Mouse (Mus musculus) megakaryocyte, embryonic 14.5 days (primary cell): ENCODE data around the gene Chl1. TPM values are rescaled to one million over a fixed set of nuclear protein-coding genes. Genes with fewer than 3 reads are reported as not detected.

Source experiments
- H3K27me3 ChIP-seq: replicated peaks from 2 replicates; pipeline ENCODE3; 2012; ENCODE audit warnings: inconsistent platforms
- H3K36me3 ChIP-seq: replicated peaks from 2 replicates; pipeline ENCODE3; 2012; ENCODE audit warnings: low read length, inconsistent platforms, mixed read lengths
- H3K4me1 ChIP-seq: 2 replicates; pipeline ENCODE4 v1.6.1; 2012; ENCODE audit warnings: inconsistent platforms
- H3K4me3 ChIP-seq: replicated peaks from 2 replicates; pipeline ENCODE3; 2012; ENCODE audit warnings: moderate library complexity, mild to moderate bottlenecking, inconsistent platforms
- H3K9me3 ChIP-seq: 2 replicates; pipeline ENCODE4 v1.6.1; 2012; ENCODE audit warnings: inconsistent platforms
- FLI1 ChIP-seq: IDR thresholded peaks from 2 replicates; pipeline ENCODE4 v1.6.1; 2012; ENCODE audit warnings: low read length, inconsistent platforms, mixed read lengths
- GATA1 ChIP-seq: IDR thresholded peaks from 3 replicates; pipeline ENCODE4 v1.6.1; 2012; ENCODE audit warnings: mixed read lengths, low read length, inconsistent platforms, borderline replicate concordance
- polyA plus RNA-seq: library from polyadenylated mRNA; stranded (reverse); fragments of >175 nt; gene quantifications from 2 replicates; pipeline ENCODE4 v1.2.3, GENCODE M21; 2012; ENCODE audit warnings: low replicate concordance; ENCODE audit not compliant: insufficient read depth

Gene Chl1
- polyA plus RNA-seq, 1 experiment, result not detected

DNA sequence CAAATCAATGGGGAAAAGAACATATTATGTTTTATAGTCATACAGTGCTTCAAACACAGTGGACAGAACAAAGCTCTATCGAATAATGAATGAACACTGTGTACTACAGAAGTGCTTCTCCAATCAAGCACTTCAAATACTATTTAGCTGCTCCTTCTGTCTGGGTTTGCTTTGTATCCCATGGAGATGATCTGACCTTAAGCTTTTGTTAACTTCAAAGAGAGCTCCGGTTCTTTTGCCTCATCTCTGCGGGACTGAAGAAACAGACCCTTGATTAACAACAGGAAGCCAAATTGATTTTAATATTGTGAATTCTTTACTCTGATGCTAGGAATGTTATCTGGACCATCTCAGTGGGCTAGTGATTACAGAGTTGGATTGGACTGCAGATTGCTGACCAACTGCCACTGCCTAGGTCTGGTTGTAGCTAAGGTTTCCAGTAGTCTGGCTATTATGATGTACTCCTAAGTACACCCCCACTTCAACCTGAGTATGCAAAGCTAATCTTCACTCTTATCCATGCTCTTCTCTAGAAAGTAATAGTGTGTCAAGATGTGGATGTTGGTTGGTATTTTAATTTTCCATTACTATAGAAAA, 111.8 kb downstream of the Chl1 start:
- TF ChIP-seq GATA1 (no peak), FLI1 (no peak)

DNA sequence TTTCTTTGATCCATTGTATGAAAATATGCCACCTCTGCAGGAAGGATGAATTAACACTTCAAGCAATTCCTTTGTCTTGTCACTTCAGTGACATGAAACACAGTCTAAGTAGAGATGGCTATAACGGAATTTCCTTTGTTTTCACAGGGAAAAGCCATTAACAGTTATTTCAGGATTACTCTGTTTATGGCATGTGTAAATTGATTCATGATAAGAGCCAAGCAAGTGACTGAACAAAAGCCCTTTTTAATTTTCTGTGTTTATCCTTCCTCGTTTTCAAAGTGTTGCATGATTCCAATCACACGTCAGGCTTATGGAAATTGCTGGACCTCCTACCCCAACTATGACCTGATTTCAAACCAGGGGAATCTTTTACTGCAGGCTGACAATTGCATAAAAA, 122.5 kb downstream of the Chl1 start:
- no peaks in the 10 kb centered on the region for H3K4me1 ChIP-seq
- no peak overlapping the region for H3K4me3 ChIP-seq
- H3K27me3 ChIP-seq, result no peaks in the 10 kb centered on the region
- TF ChIP-seq GATA1, result no peak
- TF ChIP-seq FLI1, result no peak
- H3K9me3 ChIP-seq, result no peaks in the 10 kb centered on the region
- H3K36me3 ChIP-seq, result no peaks in the 10 kb centered on the region

More for the DNA sequence above, 111.8 kb downstream of the Chl1 start:
- H3K36me3 ChIP-seq, result no peaks in the 10 kb centered on the region
- H3K4me3 ChIP-seq, result no peak overlapping the region
- H3K27me3 ChIP-seq, result no peaks in the 10 kb centered on the region
- H3K4me1 ChIP-seq, result no peaks in the 10 kb centered on the region
- H3K9me3 ChIP-seq, result no peaks in the 10 kb centered on the region

DNA sequence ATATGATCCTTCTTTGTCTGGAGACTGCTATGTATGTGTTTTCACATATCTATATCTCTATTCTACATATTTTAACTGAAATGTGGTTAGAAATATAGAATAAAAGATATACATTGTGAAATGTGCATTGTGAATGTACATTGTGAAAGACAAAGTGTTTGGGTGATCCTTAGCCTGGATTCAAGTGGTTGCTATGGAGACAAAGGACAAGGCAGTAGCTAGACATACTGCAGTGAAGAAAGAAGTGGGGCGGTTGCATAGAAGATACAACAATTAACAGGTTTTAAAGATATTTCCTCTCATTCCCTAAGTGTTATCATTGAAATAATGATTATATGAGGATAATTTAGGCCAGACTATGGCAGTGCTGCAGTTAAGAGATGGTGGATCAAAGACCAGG, 146.4 kb downstream of the Chl1 start:
- H3K4me3 ChIP-seq, result no peak overlapping the region

DNA sequence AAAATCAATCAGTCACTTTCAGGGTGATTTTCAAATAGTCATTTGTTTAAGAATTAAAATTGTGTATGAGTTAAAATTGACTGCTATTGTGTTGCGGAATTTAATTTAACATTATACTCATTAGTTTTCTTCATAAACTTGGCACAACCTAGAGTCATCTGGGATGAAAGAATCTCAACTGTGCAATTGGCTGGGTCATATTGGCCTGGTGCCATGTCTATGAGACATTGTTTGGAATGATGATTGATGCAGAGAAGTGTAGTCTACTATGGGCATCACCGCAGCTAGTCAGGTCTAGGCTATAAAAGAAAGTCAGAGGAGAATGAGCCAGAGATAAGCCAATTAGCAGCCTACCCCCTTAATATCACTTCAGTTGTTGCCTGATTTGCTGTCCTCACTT, 148.8 kb downstream of the Chl1 start:
- H3K4me1 ChIP-seq, result no peaks in the 10 kb centered on the region
- TF ChIP-seq GATA1 (no peak), FLI1 (no peak)
- no peaks in the 10 kb centered on the region for H3K9me3 ChIP-seq
- H3K36me3 ChIP-seq, result no peaks in the 10 kb centered on the region
- no peak overlapping the region for H3K4me3 ChIP-seq
- H3K27me3 ChIP-seq, result no peaks in the 10 kb centered on the region

More for the DNA sequence above, 146.4 kb downstream of the Chl1 start:
- Histone ChIP-seq H3K36me3 (no peaks in the 10 kb centered on the region), H3K4me1 (no peaks in the 10 kb centered on the region), H3K27me3 (no peaks in the 10 kb centered on the region), H3K9me3 (no peaks in the 10 kb centered on the region)
- TF ChIP-seq GATA1 (no peak), FLI1 (no peak)

DNA sequence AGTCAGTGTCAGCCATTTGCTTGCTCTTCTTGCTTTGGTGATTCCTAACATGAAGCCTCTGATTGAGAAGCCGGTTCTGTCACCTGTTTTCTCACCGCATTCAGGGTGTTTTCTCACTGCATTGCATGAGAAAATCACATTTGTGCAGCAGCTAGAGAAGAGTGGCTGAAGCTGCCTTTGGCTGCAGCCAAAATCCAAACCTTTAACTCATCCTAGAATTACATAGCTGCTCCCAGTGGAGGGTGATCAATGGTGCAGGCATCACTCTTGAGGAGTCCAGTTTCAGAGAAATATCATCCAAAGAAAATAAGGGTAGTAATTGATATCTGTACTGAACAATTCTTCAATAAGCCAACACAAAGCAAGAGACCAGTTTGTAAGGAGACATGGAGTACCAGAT, 154.8 kb downstream of the Chl1 start:
- H3K9me3 ChIP-seq, result no peaks in the 10 kb centered on the region
- H3K36me3 ChIP-seq, result no peaks in the 10 kb centered on the region
- no peaks in the 10 kb centered on the region for H3K27me3 ChIP-seq
- TF ChIP-seq GATA1 (no peak), FLI1 (no peak)
- no peaks in the 10 kb centered on the region for H3K4me1 ChIP-seq
- no peak overlapping the region for H3K4me3 ChIP-seq

DNA sequence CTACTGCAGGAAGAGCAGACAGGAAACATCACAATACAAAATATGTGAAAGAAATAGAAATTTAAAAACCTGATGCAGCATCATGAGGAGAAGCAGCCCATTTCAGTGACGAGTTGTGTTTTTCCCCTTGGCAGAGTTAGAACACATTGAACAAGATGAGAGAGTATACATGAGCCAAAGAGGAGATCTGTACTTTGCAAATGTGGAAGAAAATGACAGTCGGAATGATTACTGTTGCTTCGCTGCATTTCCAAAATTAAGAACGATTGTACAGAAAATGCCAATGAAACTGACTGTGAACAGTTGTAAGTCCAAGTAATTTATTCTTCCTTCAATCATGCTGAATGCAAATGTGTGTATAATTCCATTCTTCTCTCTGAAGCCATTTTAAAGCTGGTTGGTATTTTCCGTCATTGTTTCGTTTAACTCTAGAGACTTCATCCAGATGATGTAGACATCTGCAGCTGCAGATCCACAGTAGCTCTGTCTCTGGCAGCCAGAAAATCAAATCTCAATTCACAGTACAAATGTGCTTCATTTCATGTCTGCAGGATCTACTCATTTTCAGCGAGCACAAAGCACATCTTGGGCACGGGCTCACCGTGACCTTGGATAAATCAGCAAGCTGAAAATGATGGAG, 155.4 kb downstream of the Chl1 start:
- no peaks in the 10 kb centered on the region for H3K9me3 ChIP-seq
- H3K36me3 ChIP-seq, result no peaks in the 10 kb centered on the region
- H3K4me1 ChIP-seq, result peaks cover under 1% of the 10 kb centered on the region; the same call in 1 of the 2 replicates
- H3K4me3 ChIP-seq, result no peak overlapping the region
- no peaks in the 10 kb centered on the region for H3K27me3 ChIP-seq
- TF ChIP-seq FLI1 (no peak), GATA1 (no peak)

DNA sequence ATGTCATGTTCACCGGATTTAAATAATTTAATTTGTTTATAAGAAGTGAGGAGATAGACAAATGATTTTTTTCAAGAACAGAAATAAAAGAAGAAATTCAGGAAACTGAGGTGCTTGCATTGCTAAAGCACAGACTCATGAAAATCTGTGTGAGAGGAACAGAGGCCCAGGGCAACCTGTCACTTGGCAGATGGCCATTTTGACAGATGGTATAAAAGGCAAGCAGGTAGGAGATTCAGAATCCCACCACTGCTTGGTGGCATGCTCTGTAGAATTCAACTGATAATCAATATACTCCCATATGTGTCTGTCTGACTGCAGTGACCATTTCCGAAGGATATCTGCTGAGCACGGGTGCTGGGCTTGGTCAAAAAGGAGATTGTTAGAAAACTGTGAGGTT, 162.7 kb downstream of the Chl1 start:
- Histone ChIP-seq H3K9me3 (no peaks in the 10 kb centered on the region), H3K4me3 (no peak overlapping the region), H3K27me3 (no peaks in the 10 kb centered on the region), H3K36me3 (no peaks in the 10 kb centered on the region), H3K4me1 (peaks cover 7% of the 10 kb centered on the region; the same call in 1 of the 2 replicates)
- TF ChIP-seq GATA1 (no peak), FLI1 (no peak)

DNA sequence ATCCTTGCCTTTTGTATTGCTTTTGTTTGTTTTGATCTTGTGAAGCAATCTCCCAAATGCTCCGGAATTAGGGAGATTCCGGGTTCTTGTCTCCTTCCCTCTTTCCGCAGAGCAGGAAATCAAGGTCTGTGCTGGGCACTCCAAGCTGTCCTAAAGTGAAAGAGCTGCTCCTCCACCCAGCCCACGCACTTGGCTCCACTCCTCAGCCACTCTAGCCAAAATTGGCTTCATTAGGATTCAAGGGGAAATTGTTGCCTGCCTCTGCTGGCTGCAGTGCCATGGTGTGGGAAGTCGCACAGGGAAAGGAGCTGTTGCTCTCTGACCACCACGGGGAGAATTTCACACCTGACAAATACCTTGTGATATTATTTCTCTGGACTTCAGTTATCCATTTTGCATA, 163.9 kb downstream of the Chl1 start:
- no peaks in the 10 kb centered on the region for H3K27me3 ChIP-seq
- H3K36me3 ChIP-seq, result no peaks in the 10 kb centered on the region
- no peaks in the 10 kb centered on the region for H3K9me3 ChIP-seq
- no peak overlapping the region for H3K4me3 ChIP-seq
- peaks cover 7% of the 10 kb centered on the region; the same call in 1 of the 2 replicates for H3K4me1 ChIP-seq
- TF ChIP-seq FLI1, result no peak
- no peak for TF ChIP-seq GATA1

DNA sequence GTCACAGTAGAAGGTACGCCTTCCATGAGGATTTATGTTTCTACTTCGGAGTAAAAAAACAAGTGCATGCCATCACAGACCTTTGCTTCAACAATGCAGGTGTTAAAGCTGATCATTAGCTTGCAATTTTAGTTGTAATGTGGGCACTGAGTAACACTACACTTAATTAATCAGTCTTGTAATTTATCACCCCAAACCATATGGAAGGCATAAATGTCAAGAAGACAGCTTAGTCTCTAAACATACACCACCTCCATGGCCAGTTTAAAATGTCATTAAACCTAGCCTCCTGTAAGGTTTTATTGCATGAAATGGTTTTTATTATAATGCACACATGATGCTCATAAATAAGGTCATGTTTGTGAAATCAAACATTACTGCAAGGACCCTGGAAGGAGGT, 164.8 kb downstream of the Chl1 start:
- H3K27me3 ChIP-seq, result no peaks in the 10 kb centered on the region
- TF ChIP-seq FLI1 (no peak), GATA1 (no peak)
- no peak overlapping the region for H3K4me3 ChIP-seq

DNA sequence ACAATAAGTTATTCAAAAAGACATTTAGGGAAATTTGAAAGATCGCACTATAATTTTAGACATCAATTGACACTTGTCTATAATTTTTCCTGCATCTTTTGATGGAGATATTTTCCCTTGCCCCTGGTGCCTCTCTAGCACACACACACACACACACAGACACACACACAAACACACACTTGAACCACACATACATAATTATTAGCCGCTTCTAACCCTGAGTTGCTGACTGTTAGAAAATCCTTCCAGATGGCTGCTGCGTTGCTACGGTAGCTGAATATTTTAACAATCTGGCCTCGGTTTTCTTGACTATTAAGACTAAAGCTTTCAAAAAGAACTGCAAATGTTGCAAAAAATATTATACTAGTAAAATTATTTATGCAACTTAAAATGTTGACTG, 166.3 kb downstream of the Chl1 start:
- no peak for TF ChIP-seq GATA1
- no peak for TF ChIP-seq FLI1
- Histone ChIP-seq H3K27me3 (no peaks in the 10 kb centered on the region), H3K36me3 (no peaks in the 10 kb centered on the region), H3K4me1 (peaks cover 3% of the 10 kb centered on the region; the same call in 1 of the 2 replicates), H3K9me3 (no peaks in the 10 kb centered on the region), H3K4me3 (no peak overlapping the region)

More for the DNA sequence above, 164.8 kb downstream of the Chl1 start:
- H3K36me3 ChIP-seq, result no peaks in the 10 kb centered on the region
- no peaks in the 10 kb centered on the region for H3K9me3 ChIP-seq
- peaks cover 7% of the 10 kb centered on the region; the same call in 1 of the 2 replicates for H3K4me1 ChIP-seq

DNA sequence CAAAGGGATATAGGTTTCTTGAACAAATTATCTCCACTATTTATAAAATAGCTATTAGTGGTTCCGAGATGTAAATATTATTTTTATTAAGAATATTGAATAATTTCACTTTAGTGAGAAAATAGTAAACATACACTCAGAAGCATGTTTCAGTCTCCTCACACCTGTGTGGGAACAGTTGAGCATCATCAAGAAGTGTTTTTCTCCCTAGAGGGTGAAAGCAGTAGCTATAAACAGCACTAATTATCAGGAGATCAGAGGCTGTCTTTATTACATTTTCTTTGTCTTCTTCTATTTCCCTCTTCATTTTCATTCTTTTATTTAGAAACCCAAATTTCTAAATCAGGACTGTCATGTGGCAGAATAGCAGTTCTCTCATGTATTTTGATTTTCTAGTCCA, 166.7 kb downstream of the Chl1 start:
- TF ChIP-seq FLI1 (no peak), GATA1 (no peak)
- no peak overlapping the region for H3K4me3 ChIP-seq
- no peaks in the 10 kb centered on the region for H3K9me3 ChIP-seq
- no peaks in the 10 kb centered on the region for H3K36me3 ChIP-seq
- no peaks in the 10 kb centered on the region for H3K27me3 ChIP-seq
- peaks cover 3% of the 10 kb centered on the region; the same call in 1 of the 2 replicates for H3K4me1 ChIP-seq
